Mouse (Mus musculus) lung, embryonic 16.5 days (tissue): ENCODE data around the gene Zbtb38. TPM values are rescaled to one million over a fixed set of nuclear protein-coding genes. Genes with fewer than 3 reads are reported as not detected.
"Not testable (repeated sequence)": the region's sequence is repeated elsewhere in the genome, so short reads cannot be mapped to it uniquely, and the experiment has no call there.

ENCODE experiments used
- ATAC-seq: fragments of 200-750 bp; cut with Nextera tagmentation; 2 replicates; pipeline ENCODE4 v1.8.0; 2017; ENCODE audit warnings: low read depth, mild to moderate bottlenecking, moderate library complexity
- H3K27ac ChIP-seq: fragments of 300-500 bp; sonication (generic); 2 replicates; pipeline ENCODE4 v1.5.1; 2014; ENCODE audit warnings: mild to moderate bottlenecking, control low read depth, low read length
- H3K27me3 ChIP-seq: fragments of 300-500 bp; sonication (generic); 2 replicates; pipeline ENCODE4 v1.6.1; 2014; ENCODE audit warnings: low read depth, low read length, mixed read lengths; ENCODE audit not compliant: control insufficient read depth, insufficient read depth
- H3K36me3 ChIP-seq: fragments of 300-500 bp; sonication (generic); 2 replicates; pipeline ENCODE4 v1.6.1; 2014; ENCODE audit warnings: low read length; ENCODE audit not compliant: control insufficient read depth, insufficient read depth
- H3K4me1 ChIP-seq: fragments of 300-500 bp; sonication (generic); replicated peaks from 2 replicates; pipeline ENCODE4 v1.6.1; 2014; ENCODE audit warnings: low read length, mixed read lengths; ENCODE audit not compliant: control insufficient read depth, insufficient read depth
- H3K4me2 ChIP-seq: fragments of 300-500 bp; sonication (generic); 2 replicates; pipeline ENCODE4 v1.6.1; 2014; ENCODE audit warnings: low read depth, low read length, control low read depth
- H3K4me3 ChIP-seq: fragments of 300-500 bp; sonication (generic); 2 replicates; pipeline ENCODE4 v1.5.1; 2014; ENCODE audit warnings: mild to moderate bottlenecking, low read length, control low read depth
- H3K9ac ChIP-seq: fragments of 300-500 bp; sonication (generic); 2 replicates; pipeline ENCODE4 v1.6.1; 2014; ENCODE audit warnings: low read length, control low read depth
- H3K9me3 ChIP-seq: fragments of 300-500 bp; sonication (generic); 2 replicates; pipeline ENCODE4 v1.6.1; 2016; ENCODE audit warnings: low read length; ENCODE audit not compliant: control insufficient read depth
- WGBS: fragments of 180-500 bp; shearing (Covaris S2); extraction: QIAGEN DNeasy Blood & Tissue Kit; methylation state at CpG from one replicate; pipeline ENCODE4 v1.1.7; 2014; 5-methylcytosine and 5-hydroxymethylcytosine counted together
- polyA plus RNA-seq: library from polyadenylated mRNA; unstranded; fragments of >200 nt; fragmentation: Nextera tagmentation; extraction: Ambion mirVana; gene quantifications from 2 replicates; pipeline ENCODE4 v1.2.1, GENCODE M21; 2015

Gene Zbtb38
- polyA plus RNA-seq, 1 experiment from 2014 or later, result 29.2 TPM

GRCm38 (mm10) chr9:96684165-96684792, 68.4 kb downstream of the Zbtb38 start:
- Histone ChIP-seq H3K27ac (no peak overlapping the region), H3K4me1 (peaks cover 17% of the 10 kb centered on the region), H3K36me3 (peaks cover 23% of the 10 kb centered on the region), H3K4me2 (no peak overlapping the region), H3K9me3 (no peaks in the 10 kb centered on the region), H3K27me3 (no peaks in the 10 kb centered on the region), H3K9ac (no peak overlapping the region), H3K4me3 (no peak overlapping the region)
- no peak for ATAC-seq
- 83% methylated on average over 4 of the region's 4 CpGs for WGBS

GRCm38 (mm10) chr9:96678611-96679010, 74.0 kb downstream of the Zbtb38 start:
- Histone ChIP-seq H3K27me3 (no peaks in the 10 kb centered on the region), H3K4me3 (no peak overlapping the region)

GRCm38 (mm10) chr9:96677711-96678110, 74.9 kb downstream of the Zbtb38 start:
- ATAC-seq, H3K27ac ChIP-seq, H3K4me2 ChIP-seq, H3K9ac ChIP-seq, H3K27me3 ChIP-seq, H3K9me3 ChIP-seq, H3K36me3 ChIP-seq, H3K4me1 ChIP-seq, H3K4me3 ChIP-seq: not testable (repeated sequence)
- WGBS, result 80% methylated on average over 5 of the region's 5 CpGs

More at GRCm38 (mm10) chr9:96678611-96679010, 74.0 kb downstream of the Zbtb38 start:
- H3K9ac ChIP-seq, result no peak overlapping the region
- H3K36me3 ChIP-seq, result 0 out of 2 replicates have a peak, but pooled peaks cover under 1% of the 10 kb centered on the region
- no peaks in the 10 kb centered on the region for H3K9me3 ChIP-seq
- no peaks in the 10 kb centered on the region for H3K4me1 ChIP-seq
- ATAC-seq, result no peak
- H3K4me2 ChIP-seq, result no peak overlapping the region
- H3K27ac ChIP-seq, result no peak overlapping the region
- 77% methylated on average over 5 of the region's 5 CpGs for WGBS

- WGBS, result 80% methylated on average over 10 of the region's 10 CpGs
- no peak for ATAC-seq
- Histone ChIP-seq H3K4me1 (no peaks in the 10 kb centered on the region), H3K9ac (no peak overlapping the region), H3K4me2 (no peak overlapping the region), H3K27ac (no peak overlapping the region), H3K27me3 (no peaks in the 10 kb centered on the region), H3K36me3 (no peaks in the 10 kb centered on the region), H3K4me3 (no peak overlapping the region), H3K9me3 (no peaks in the 10 kb centered on the region)
Measured at GRCm38 (mm10) chr9:96676671-96677070, 76.0 kb downstream of the Zbtb38 start.

- Histone ChIP-seq H3K9ac (no peak overlapping the region), H3K36me3 (no peaks in the 10 kb centered on the region), H3K4me2 (no peak overlapping the region), H3K27me3 (no peaks in the 10 kb centered on the region), H3K9me3 (no peaks in the 10 kb centered on the region), H3K4me3 (no peak overlapping the region), H3K27ac (no peak overlapping the region), H3K4me1 (no peaks in the 10 kb centered on the region)
- 78% methylated on average over 8 of the region's 8 CpGs for WGBS
- ATAC-seq, result no peak
Measured at GRCm38 (mm10) chr9:96675763-96676640, 76.6 kb downstream of the Zbtb38 start.

- Histone ChIP-seq H3K27ac (no peak overlapping the region), H3K4me1 (no peaks in the 10 kb centered on the region; the same call in 1 of the 2 replicates), H3K27me3 (no peaks in the 10 kb centered on the region), H3K4me2 (no peak overlapping the region), H3K36me3 (no peaks in the 10 kb centered on the region), H3K9ac (no peak overlapping the region), H3K9me3 (no peaks in the 10 kb centered on the region), H3K4me3 (no peak overlapping the region)
- ATAC-seq, result peak; percentile 64
- 27% methylated on average over 5 of the region's 5 CpGs for WGBS
Measured at GRCm38 (mm10) chr9:96675071-96675762, 77.4 kb downstream of the Zbtb38 start.

- Histone ChIP-seq H3K9ac (no peak overlapping the region), H3K27ac (no peak overlapping the region), H3K4me1 (no peaks in the 10 kb centered on the region; the same call in 1 of the 2 replicates), H3K4me3 (no peak overlapping the region), H3K27me3 (no peaks in the 10 kb centered on the region), H3K4me2 (no peak overlapping the region), H3K36me3 (no peaks in the 10 kb centered on the region), H3K9me3 (no peaks in the 10 kb centered on the region)
- no peak for ATAC-seq
- 86% methylated on average over 8 of the region's 8 CpGs for WGBS
Measured at GRCm38 (mm10) chr9:96674301-96674700, 78.3 kb downstream of the Zbtb38 start.

GRCm38 (mm10) chr9:96672466-96672865, 80.2 kb downstream of the Zbtb38 start:
- no peaks in the 10 kb centered on the region for H3K9me3 ChIP-seq
- H3K36me3 ChIP-seq, result no peaks in the 10 kb centered on the region
- no peak for ATAC-seq
- no peak overlapping the region for H3K9ac ChIP-seq
- no peaks in the 10 kb centered on the region for H3K27me3 ChIP-seq
- 70% methylated on average over 2 of the region's 2 CpGs for WGBS
- no peak overlapping the region for H3K27ac ChIP-seq
- no peak overlapping the region for H3K4me3 ChIP-seq
- no peak overlapping the region for H3K4me2 ChIP-seq
- H3K4me1 ChIP-seq, result no peaks in the 10 kb centered on the region; the same call in 1 of the 2 replicates

GRCm38 (mm10) chr9:96671249-96671648, 81.4 kb downstream of the Zbtb38 start:
- Histone ChIP-seq H3K27ac (no peak overlapping the region), H3K9ac (no peak overlapping the region), H3K27me3 (no peaks in the 10 kb centered on the region), H3K4me2 (no peak overlapping the region), H3K4me1 (no peaks in the 10 kb centered on the region; the same call in 1 of the 2 replicates), H3K9me3 (no peaks in the 10 kb centered on the region), H3K4me3 (no peak overlapping the region), H3K36me3 (no peaks in the 10 kb centered on the region)
- no peak for ATAC-seq
- WGBS, result 82% methylated on average over 12 of the region's 12 CpGs
